26 mouse cellular contexts compared by ENCODE assay signal in the genomic region with DNA sequence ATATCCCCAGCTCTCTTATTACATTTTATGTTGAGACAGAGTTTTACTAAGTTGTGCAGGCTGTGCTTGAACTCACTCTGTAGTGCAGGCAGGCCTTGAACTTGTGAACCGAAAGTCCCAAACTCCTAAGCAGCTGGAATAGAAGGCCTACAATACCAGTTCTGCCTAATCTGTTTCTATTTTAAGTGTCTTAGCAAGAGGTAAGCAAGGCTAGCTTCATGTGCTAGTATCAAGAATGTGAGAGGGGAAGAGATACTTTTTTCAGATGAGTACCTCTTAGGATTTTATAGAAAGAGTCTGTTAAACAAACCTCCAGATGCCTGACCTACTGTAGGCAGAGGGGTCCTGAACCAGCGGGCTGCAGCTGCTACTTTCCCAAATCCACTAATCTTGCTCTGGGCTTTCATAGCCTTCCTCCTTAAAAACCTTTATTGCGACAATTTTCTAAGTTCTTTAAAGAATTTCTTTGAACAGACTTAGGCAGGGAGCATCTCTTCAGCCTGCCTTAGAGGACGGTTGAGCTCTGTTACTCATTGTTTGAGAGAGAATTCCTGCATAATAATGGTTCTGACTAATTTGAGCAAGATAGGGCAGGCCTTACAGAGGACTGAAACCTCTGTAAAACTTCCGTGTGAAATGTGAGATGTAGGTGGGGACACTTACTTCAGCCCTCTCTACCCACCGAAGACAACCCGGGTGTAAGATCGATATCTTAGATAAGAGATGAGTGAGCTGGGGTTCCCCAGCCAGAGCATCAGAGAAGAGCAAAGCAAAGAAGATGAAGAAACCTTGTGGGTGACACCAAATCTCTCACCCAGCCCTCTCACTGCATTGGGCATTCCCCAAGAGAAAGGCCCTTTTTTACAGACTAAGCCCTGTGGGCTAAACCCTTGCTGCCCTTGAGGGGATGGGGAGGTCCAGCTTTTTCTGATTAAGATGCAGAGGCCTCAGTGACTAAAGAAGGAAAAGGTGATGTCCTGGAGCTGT. TPM values are rescaled to one million over a fixed set of nuclear protein-coding genes. Genes with fewer than 3 reads are reported as not detected.
A peak's percentile ranks its signal among the peaks of the same experiment; 100 is the strongest.
DNase-seq lines count a peak whose midpoint lies in the region; ATAC-seq and TF ChIP-seq lines count a peak whose summit lies in the region.
"Had no signal": no experiment of that assay in that cellular context is flagged by ENCODE, and none has a peak within 500 bp of the region (broad histone marks: within the 10 kb centered on the region; RNA-seq: fewer than 3 reads in every experiment).

No protein-coding gene starts in this region.

- no peaks in the 10 kb centered on the region for H3K36me3 ChIP-seq in ES-Bruce4 (ENCODE audit: control insufficient read depth, insufficient read depth, low read length, poor library complexity, severe bottlenecking)
- H3K36me3 ChIP-seq in heart, embryonic 12.5 days: no peaks in the 10 kb centered on the region
- H3K36me3 ChIP-seq in midbrain, embryonic 10.5 days: no peaks in the 10 kb centered on the region
- H3K36me3 ChIP-seq in hindbrain, embryonic 12.5 days: no peaks in the 10 kb centered on the region
- H3K36me3 ChIP-seq: forebrain, embryonic 15.5 days; limb, embryonic 10.5 days; liver, embryonic 15.5 days; neural tube, embryonic 12.5 days had no signal

- H3K4me2 ChIP-seq in heart, embryonic 12.5 days: no peak overlapping the region
- H3K4me2 ChIP-seq in hindbrain, embryonic 12.5 days (replicated peaks): no peak overlapping the region
- H3K4me2 ChIP-seq: forebrain, embryonic 15.5 days; liver, embryonic 15.5 days; midbrain, embryonic 11.5 days; neural tube, embryonic 12.5 days had no signal

- 55% methylated on average over 8 of the region's 8 CpGs for WGBS in heart, embryonic 12.5 days
- WGBS in midbrain, embryonic 10.5 days: 49% methylated on average over 8 of the region's 8 CpGs
- WGBS in hindbrain, embryonic 12.5 days: 44% methylated on average over 8 of the region's 8 CpGs

- no peak for TF ChIP-seq CTCF in ES-Bruce4 (IDR thresholded peaks at IDR 0.05; ENCODE audit: low read depth, low read length)

- peak; percentile 64 for ATAC-seq in megakaryocyte, adult 5-6 weeks (ENCODE audit: poor library complexity, severe bottlenecking)
- no peak for ATAC-seq in heart, embryonic 12.5 days (ENCODE audit: insufficient number of reproducible peaks, low FRiP score)
- no peak for ATAC-seq in hindbrain, embryonic 12.5 days (ENCODE audit: low FRiP score)
- ATAC-seq: forebrain, embryonic 15.5 days; hindbrain, postnatal 0 days had no signal

- no peaks in the 10 kb centered on the region for H3K27me3 ChIP-seq in ES-Bruce4 (ENCODE audit: control insufficient read depth, insufficient read depth, low read length, poor library complexity, severe bottlenecking)
- no peaks in the 10 kb centered on the region for H3K27me3 ChIP-seq in heart, embryonic 12.5 days (replicated peaks)
- H3K27me3 ChIP-seq in midbrain, embryonic 10.5 days (ENCODE audit: low read depth, poor library complexity, severe bottlenecking): no peaks in the 10 kb centered on the region
- H3K27me3 ChIP-seq in hindbrain, embryonic 12.5 days: no peaks in the 10 kb centered on the region
- H3K27me3 ChIP-seq: forebrain, embryonic 15.5 days; liver, embryonic 15.5 days; neural tube, embryonic 12.5 days had no signal

- no peak for TF ChIP-seq POLR2A in ES-Bruce4 (IDR thresholded peaks at IDR 0.05; ENCODE audit: insufficient read depth, low read length)

- no peak overlapping the region for H3K4me3 ChIP-seq in ES-Bruce4 (ENCODE audit: low read depth, low read length)
- H3K4me3 ChIP-seq in heart, embryonic 12.5 days: no peak overlapping the region
- H3K4me3 ChIP-seq in midbrain, embryonic 10.5 days: no peak overlapping the region
- H3K4me3 ChIP-seq in hindbrain, embryonic 12.5 days: no peak overlapping the region
- H3K4me3 ChIP-seq: forebrain, embryonic 15.5 days; limb, embryonic 10.5 days; liver, embryonic 15.5 days; neural tube, embryonic 12.5 days had no signal

- peak; percentile 72 for DNase-seq in CD4-positive helper T cell, adult 2 months (ENCODE audit: low read depth, low spot score)
- DNase-seq in T-cell, adult 2 months (ENCODE audit: low spot score): peak; percentile 41
- DNase-seq in midbrain, embryonic 10.5 days (ENCODE audit: low spot score): no peak
- DNase-seq in embryo, embryonic 9.5 days (ENCODE audit: extremely low spot score): no peak
- DNase-seq: adrenal gland, adult 8-10 months; B cell, adult 2 months; cerebellum, adult 8-10 months; cerebellum, postnatal 36 days; embryo, embryonic 11 days; kidney, adult 11 months; kidney, postnatal 10 days; liver; lung, postnatal 4 days; right cerebral cortex, postnatal 25 days; spleen, adult 18-20 months; thymus, postnatal 25 days had no signal

- no peak overlapping the region for H3K9ac ChIP-seq in ES-Bruce4 (ENCODE audit: low read depth, poor library complexity, severe bottlenecking)
- no peak overlapping the region for H3K9ac ChIP-seq in heart, embryonic 12.5 days
- no peak overlapping the region for H3K9ac ChIP-seq in hindbrain, embryonic 12.5 days
- H3K9ac ChIP-seq: forebrain, embryonic 15.5 days; liver, embryonic 15.5 days; neural tube, embryonic 12.5 days had no signal

- H3K9me3 ChIP-seq in ES-Bruce4 (replicated peaks; ENCODE audit: control insufficient read depth, insufficient read depth, low read length, poor library complexity, severe bottlenecking): no peaks in the 10 kb centered on the region
- no peaks in the 10 kb centered on the region for H3K9me3 ChIP-seq in heart, embryonic 12.5 days (replicated peaks)
- no peaks in the 10 kb centered on the region for H3K9me3 ChIP-seq in midbrain, embryonic 10.5 days (replicated peaks)
- H3K9me3 ChIP-seq in hindbrain, embryonic 12.5 days (replicated peaks): no peaks in the 10 kb centered on the region
- H3K9me3 ChIP-seq: forebrain, embryonic 15.5 days; limb, embryonic 10.5 days; liver, embryonic 15.5 days; neural tube, embryonic 12.5 days had no signal

- peak overlapping the region; percentile 70 for H3K27ac ChIP-seq in ES-Bruce4 (ENCODE audit: insufficient read depth, low read length)
- H3K27ac ChIP-seq in heart, embryonic 12.5 days (ENCODE audit: poor library complexity, severe bottlenecking): no peak overlapping the region
- no peak overlapping the region for H3K27ac ChIP-seq in midbrain, embryonic 10.5 days (replicated peaks)
- H3K27ac ChIP-seq in hindbrain, embryonic 12.5 days: no peak overlapping the region
- H3K27ac ChIP-seq: forebrain, embryonic 15.5 days; hindbrain, postnatal 0 days; limb, embryonic 10.5 days; liver, embryonic 15.5 days; neural tube, embryonic 12.5 days had no signal

- no peaks in the 10 kb centered on the region for H3K4me1 ChIP-seq in ES-Bruce4 (ENCODE audit: control insufficient read depth, insufficient read depth, low read length)
- H3K4me1 ChIP-seq in heart, embryonic 12.5 days (replicated peaks): no peaks in the 10 kb centered on the region
- peaks cover 6% of the 10 kb centered on the region; the same call in 1 of the 2 replicates for H3K4me1 ChIP-seq in midbrain, embryonic 10.5 days
- no peaks in the 10 kb centered on the region for H3K4me1 ChIP-seq in hindbrain, embryonic 12.5 days
- H3K4me1 ChIP-seq: forebrain, embryonic 15.5 days; limb, embryonic 10.5 days; liver, embryonic 15.5 days; neural tube, embryonic 12.5 days had no signal

- no peak for TF ChIP-seq EP300 in ES-Bruce4 (IDR thresholded peaks at IDR 0.05; ENCODE audit: insufficient read depth, low read depth, low read length)

RNA-seq across cellular contexts. Expression of gene Eed, which starts 26.2 kb away (rescaled TPM):
- 293 and 327 TPM in 2 replicates for polyA plus RNA-seq in ES-Bruce4 (2011; ENCODE audit: insufficient read depth, insufficient read length, low read depth, missing spikeins)
- total RNA-seq in megakaryocyte, adult 5-6 weeks (2015): 126 and 156 TPM in 2 replicates
- 114 and 124 TPM in 2 replicates for total RNA-seq in megakaryocyte, adult 5-6 weeks (2017)
- polyA plus RNA-seq in heart, embryonic 12.5 days (2016; fragmentation: Nextera tagmentation; extraction: Ambion mirVana): 51.3 and 51.9 TPM in 2 replicates
- 71.6 and 86.7 TPM in 2 replicates for polyA plus RNA-seq in midbrain, embryonic 10.5 days (2016; fragmentation: Nextera tagmentation; extraction: Ambion mirVana)
- 69.1 and 69.7 TPM in 2 replicates for polyA plus RNA-seq in hindbrain, embryonic 12.5 days (2016; fragmentation: Nextera tagmentation; extraction: Ambion mirVana)

Comparison
In these comparisons a context has a peak if more than half of its experiments do, and no peak if none do; other contexts are left out.
1. DNase-seq: peak in CD4-positive helper T cell, adult 2 months (single experiment) and T-cell, adult 2 months (single experiment); none in midbrain, embryonic 10.5 days (single experiment) and embryo, embryonic 9.5 days (single experiment).